Mouse (Mus musculus) heart, postnatal 0 days (tissue): ENCODE results near the gene Cnih2.

ENCODE experiments used
- CTCF ChIP-seq: IDR thresholded peaks from 2 replicates; pipeline ENCODE4 v1.5.1; 2016; ENCODE audit warnings: antibody characterized with exemption, control low read depth, low read depth
- EP300 ChIP-seq: IDR thresholded peaks from 2 replicates; pipeline ENCODE4 v1.6.1; 2016; ENCODE audit warnings: antibody characterized with exemption, low read depth

- TF ChIP-seq CTCF = peak; percentile 65
- no peak for TF ChIP-seq EP300
Observed at GRCm38 (mm10) chr19:5139640-5140039, 41.3 kb upstream of the Cnih2 start.
